Mouse (Mus musculus) hindbrain, embryonic 14.5 days (tissue): ENCODE measurements around the gene Rnf19b. TPM values are rescaled to one million over a fixed set of nuclear protein-coding genes. Genes with fewer than 3 reads are reported as not detected.

ENCODE experiments used
- ATAC-seq: fragments of 200-750 bp; cut with Nextera tagmentation; 2 replicates; pipeline ENCODE4 v1.8.0; 2017; ENCODE audit warnings: moderate number of reproducible peaks, mild to moderate bottlenecking, moderate TSS enrichment, moderate library complexity; ENCODE audit not compliant: low FRiP score
- DNase-seq: peaks from one replicate; pipeline ENCODE4 v3.0.0-alpha.2; 2015; ENCODE audit warnings: low spot score
- H3K27ac ChIP-seq: fragments of 300-500 bp; sonication (generic); 2 replicates; pipeline ENCODE4 v1.5.1; 2014; ENCODE audit warnings: mild to moderate bottlenecking, moderate library complexity
- H3K27me3 ChIP-seq: fragments of 300-500 bp; sonication (generic); 2 replicates; pipeline ENCODE4 v1.6.1; 2014; ENCODE audit warnings: mild to moderate bottlenecking, low read length, mixed read lengths; ENCODE audit not compliant: control insufficient read depth, insufficient read depth
- H3K36me3 ChIP-seq: fragments of 300-500 bp; sonication (generic); replicated peaks from 2 replicates; pipeline ENCODE4 v1.6.1; 2014; ENCODE audit not compliant: control insufficient read depth, insufficient read depth
- H3K4me1 ChIP-seq: fragments of 300-500 bp; sonication (generic); replicated peaks from 2 replicates; pipeline ENCODE4 v1.6.1; 2014; ENCODE audit warnings: antibody characterized with exemption, low read length, mixed read lengths; ENCODE audit not compliant: control insufficient read depth, insufficient read depth
- H3K4me2 ChIP-seq: fragments of 300-500 bp; sonication (generic); replicated peaks from 2 replicates; pipeline ENCODE4 v1.6.1; 2014; ENCODE audit warnings: mild to moderate bottlenecking, moderate library complexity
- H3K4me3 ChIP-seq: fragments of 300-500 bp; sonication (generic); replicated peaks from 2 replicates; pipeline ENCODE4 v1.5.1; 2014; ENCODE audit warnings: mild to moderate bottlenecking, low read length
- H3K9ac ChIP-seq: fragments of 300-500 bp; sonication (generic); 2 replicates; pipeline ENCODE4 v1.6.1; 2014
- H3K9me3 ChIP-seq: fragments of 300-500 bp; sonication (generic); 2 replicates; pipeline ENCODE4 v1.6.1; 2016; ENCODE audit warnings: low read length; ENCODE audit not compliant: control insufficient read depth
- WGBS: fragments of 180-500 bp; shearing (Covaris S2); extraction: QIAGEN DNeasy Blood & Tissue Kit; methylation state at CpG from one replicate; pipeline ENCODE4 v1.1.7; 2014; 5-methylcytosine and 5-hydroxymethylcytosine counted together
- polyA plus RNA-seq: library from polyadenylated mRNA; unstranded; fragments of >200 nt; fragmentation: Nextera tagmentation; extraction: Ambion mirVana; gene quantifications from 2 replicates; pipeline ENCODE4 v1.2.1, GENCODE M21; 2014

The Rnf19b gene
- polyA plus RNA-seq, 1 experiment from 2014 or later = 35.5 TPM

DNA sequence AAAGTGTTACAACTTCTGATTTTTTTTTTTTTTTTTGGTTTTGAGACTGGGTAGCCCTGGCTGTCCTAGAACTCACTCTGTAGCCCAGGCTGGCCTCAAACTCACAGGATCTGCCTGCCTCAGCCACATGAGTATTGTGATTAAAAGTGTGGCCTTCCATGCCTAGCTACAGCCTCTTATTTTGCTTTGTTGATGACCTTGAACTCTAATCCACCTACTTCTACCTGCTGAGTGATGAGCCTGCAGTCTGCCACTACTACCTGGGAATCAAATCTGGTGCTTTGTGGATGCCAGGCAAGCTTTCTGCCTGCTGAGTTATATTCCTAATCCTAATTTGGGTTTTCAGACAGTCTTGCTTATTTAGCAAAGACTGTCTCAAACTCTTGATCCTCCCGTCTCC, 3.4 kb downstream of the Rnf19b start:
- no peak overlapping the region for H3K4me2 ChIP-seq
- 100% methylated on average over 1 of the region's 1 CpGs for WGBS
- H3K36me3 ChIP-seq = no peaks in the 10 kb centered on the region
- DNase-seq (no peak), ATAC-seq (no peak)
- H3K4me3 ChIP-seq = no peak overlapping the region
- peaks cover 25% of the 10 kb centered on the region for H3K4me1 ChIP-seq
- H3K27me3 ChIP-seq = no peaks in the 10 kb centered on the region
- H3K27ac ChIP-seq = no peak overlapping the region
- H3K9ac ChIP-seq = no peak overlapping the region
- H3K9me3 ChIP-seq = no peaks in the 10 kb centered on the region

DNA sequence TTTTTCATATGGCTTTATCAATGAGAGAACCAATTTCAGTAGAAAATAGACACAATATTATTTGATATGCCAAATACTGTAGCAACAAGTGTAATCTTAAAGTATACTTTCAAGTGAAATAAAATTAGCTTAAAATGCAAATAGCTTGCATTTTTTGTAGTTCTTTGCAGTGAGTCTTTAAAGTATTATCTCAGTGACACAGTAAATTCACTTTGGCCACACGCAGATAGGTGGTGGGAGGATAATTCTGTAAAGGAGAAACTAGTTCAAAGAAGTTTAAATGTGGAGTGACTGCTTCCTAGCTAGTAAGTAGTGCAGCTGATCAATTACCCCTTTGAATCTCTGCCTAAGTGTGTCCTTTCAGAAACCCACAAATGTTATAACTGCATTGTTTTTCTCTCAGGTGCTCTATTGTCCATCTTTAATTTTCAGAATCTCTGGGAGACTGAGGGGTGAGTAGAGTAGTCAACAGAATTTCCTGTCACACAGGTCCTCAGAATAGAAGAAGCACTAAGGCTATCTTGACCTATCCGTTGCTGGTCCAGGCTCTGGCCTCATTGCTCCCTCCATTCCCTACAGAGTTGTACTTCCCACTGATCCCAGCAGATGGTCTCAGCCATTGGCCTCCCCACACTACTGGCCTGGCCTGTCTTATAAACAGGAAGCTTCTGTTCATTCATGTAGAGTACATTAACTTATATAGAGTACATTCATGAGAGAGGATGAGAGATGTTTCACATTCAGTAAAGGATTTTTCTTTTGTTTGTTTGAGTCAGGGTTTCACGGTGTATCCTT, 4.4 kb downstream of the Rnf19b start:
- no peak for ATAC-seq
- H3K4me2 ChIP-seq = no peak overlapping the region
- H3K9me3 ChIP-seq = no peaks in the 10 kb centered on the region
- H3K4me3 ChIP-seq = no peak overlapping the region
- 86% methylated on average over 3 of the region's 3 CpGs for WGBS
- no peak for DNase-seq
- no peak overlapping the region for H3K9ac ChIP-seq
- no peaks in the 10 kb centered on the region for H3K36me3 ChIP-seq
- peaks cover 25% of the 10 kb centered on the region for H3K4me1 ChIP-seq
- H3K27ac ChIP-seq = no peak overlapping the region
- H3K27me3 ChIP-seq = no peaks in the 10 kb centered on the region

DNA sequence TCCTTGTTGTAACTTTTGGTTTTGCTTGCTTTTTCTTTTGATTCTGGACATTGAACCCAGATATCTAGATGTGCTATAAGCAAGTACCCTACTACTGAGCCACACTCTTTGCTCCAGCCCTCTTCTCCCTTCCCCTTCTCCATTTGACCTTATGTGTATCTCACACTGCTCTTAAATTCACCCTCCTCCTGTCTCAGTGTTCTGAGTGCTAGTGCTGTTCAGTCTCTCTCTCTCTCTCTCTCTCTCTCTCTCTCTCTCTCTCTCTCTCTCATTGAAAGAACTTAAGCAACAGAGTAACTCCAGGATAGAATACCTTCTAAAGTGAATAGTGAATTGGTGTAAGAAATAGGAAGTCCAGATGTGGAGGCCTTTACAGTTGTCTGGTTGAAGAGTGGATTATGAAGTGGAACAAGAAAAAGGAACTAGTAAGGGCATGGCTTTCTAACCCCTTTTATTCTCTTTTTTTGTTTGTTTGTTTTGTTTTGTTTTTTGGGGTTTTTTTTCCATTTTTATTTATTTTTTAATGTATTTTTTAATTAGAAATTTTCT, 7.7 kb downstream of the Rnf19b start:
- Histone ChIP-seq H3K27ac (no peak overlapping the region), H3K4me2 (no peak overlapping the region), H3K4me1 (peaks cover 9% of the 10 kb centered on the region; the same call in 1 of the 2 replicates), H3K4me3 (no peak overlapping the region), H3K36me3 (no peaks in the 10 kb centered on the region), H3K9me3 (no peaks in the 10 kb centered on the region), H3K9ac (no peak overlapping the region), H3K27me3 (no peaks in the 10 kb centered on the region)
- ATAC-seq = no peak
- DNase-seq = no peak

DNA sequence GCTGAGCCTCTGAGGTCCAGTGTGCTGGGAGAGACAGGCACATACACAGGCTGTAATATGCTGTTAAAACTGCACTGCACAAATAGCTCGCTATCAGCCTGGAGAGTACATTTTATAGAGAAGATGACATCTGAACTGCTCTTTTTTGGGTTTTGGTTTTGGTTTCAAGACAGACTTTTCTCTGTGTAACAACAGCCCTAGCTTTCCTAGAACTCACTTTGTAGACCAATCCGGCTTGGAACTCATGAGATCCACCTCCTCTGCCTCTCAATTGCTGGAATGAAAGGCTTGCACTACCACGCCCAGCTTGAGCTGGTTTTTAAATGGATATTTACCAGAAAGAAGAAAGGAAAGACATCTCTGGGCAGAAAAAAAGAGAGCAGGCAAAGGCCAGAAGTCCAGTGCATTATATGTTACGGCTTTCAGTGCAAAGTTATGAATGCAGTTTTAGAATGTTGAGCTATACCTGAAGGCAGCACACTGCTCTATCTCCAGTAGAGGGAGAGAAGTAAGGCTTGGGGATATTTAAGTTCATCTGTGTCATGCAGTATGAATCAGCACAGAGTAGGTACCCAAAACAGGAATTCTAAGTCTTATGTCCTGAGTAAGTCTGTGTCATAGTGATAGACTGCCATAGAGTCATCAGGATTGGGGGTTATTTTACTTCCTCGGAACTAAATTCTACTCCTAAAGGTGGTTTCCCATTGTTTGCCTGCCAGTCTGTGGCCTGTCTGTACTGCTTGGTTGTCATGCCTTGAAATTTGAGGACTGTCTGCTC, 9.8 kb downstream of the Rnf19b start:
- no peak overlapping the region for H3K27ac ChIP-seq
- ATAC-seq (no peak), DNase-seq (no peak)
- no peak overlapping the region for H3K4me2 ChIP-seq
- no peaks in the 10 kb centered on the region for H3K27me3 ChIP-seq
- no peaks in the 10 kb centered on the region for H3K9me3 ChIP-seq
- WGBS = 89% methylated on average over 5 of the region's 5 CpGs
- H3K36me3 ChIP-seq = peaks cover 6% of the 10 kb centered on the region; the same call in 1 of the 2 replicates
- H3K4me3 ChIP-seq = no peak overlapping the region
- H3K9ac ChIP-seq = no peak overlapping the region
- H3K4me1 ChIP-seq = no peaks in the 10 kb centered on the region

DNA sequence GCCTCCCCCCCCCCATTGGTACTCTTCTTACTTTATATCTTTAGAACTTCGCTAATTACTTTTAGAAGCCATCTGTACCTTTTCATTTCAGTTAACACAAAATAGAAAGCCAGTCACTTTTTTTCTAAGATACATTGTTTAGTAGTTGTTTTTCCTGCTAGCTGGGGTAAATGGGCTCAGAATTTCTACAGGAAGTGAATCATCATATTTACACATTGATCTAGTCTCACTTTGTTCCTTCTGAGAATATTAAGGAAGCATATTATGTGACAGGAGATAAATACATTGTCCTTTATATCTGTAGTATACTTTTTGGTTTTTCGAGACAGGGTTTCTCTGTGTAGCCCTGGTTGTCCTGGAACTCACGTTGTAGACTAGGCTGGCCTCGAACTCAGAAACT, 10.8 kb downstream of the Rnf19b start:
- no peak for ATAC-seq
- peaks cover 16% of the 10 kb centered on the region for H3K36me3 ChIP-seq
- H3K9ac ChIP-seq = no peak overlapping the region
- H3K4me1 ChIP-seq = no peaks in the 10 kb centered on the region
- no peak overlapping the region for H3K27ac ChIP-seq
- no peaks in the 10 kb centered on the region for H3K27me3 ChIP-seq
- no peak overlapping the region for H3K4me2 ChIP-seq
- 98% methylated on average over 4 of the region's 4 CpGs for WGBS
- H3K9me3 ChIP-seq = no peaks in the 10 kb centered on the region
- no peak for DNase-seq
- H3K4me3 ChIP-seq = no peak overlapping the region

DNA sequence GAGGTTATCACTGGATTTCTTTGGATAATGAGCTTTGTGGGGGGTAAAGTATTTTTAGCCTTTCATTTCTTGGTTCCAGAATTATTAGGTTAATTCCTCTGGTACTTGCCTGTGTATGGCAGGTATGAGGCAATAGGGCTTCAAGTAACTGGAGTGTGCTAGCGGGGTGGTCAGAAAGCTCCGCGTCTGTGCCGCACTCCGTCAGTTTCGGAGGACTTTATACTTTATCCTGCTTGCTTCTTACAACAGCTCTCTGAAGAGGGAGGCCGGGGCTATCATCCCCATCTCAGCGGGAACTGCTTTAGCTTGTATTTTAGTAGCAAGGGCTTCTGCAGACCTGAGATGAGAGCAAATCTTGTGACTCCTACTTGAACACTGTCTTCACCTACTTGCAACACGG, 21.1 kb downstream of the Rnf19b start:
- WGBS = 96% methylated on average over 9 of the region's 9 CpGs
- no peak overlapping the region for H3K4me2 ChIP-seq
- 0 out of 2 replicates have a peak, but pooled peaks cover 5% of the 10 kb centered on the region for H3K9me3 ChIP-seq
- no peaks in the 10 kb centered on the region for H3K27me3 ChIP-seq
- peaks cover 96% of the 10 kb centered on the region for H3K36me3 ChIP-seq
- no peaks in the 10 kb centered on the region for H3K4me1 ChIP-seq
- no peak overlapping the region for H3K27ac ChIP-seq
- DNase-seq (no peak), ATAC-seq (no peak)
- no peak overlapping the region for H3K9ac ChIP-seq
- H3K4me3 ChIP-seq = no peak overlapping the region

DNA sequence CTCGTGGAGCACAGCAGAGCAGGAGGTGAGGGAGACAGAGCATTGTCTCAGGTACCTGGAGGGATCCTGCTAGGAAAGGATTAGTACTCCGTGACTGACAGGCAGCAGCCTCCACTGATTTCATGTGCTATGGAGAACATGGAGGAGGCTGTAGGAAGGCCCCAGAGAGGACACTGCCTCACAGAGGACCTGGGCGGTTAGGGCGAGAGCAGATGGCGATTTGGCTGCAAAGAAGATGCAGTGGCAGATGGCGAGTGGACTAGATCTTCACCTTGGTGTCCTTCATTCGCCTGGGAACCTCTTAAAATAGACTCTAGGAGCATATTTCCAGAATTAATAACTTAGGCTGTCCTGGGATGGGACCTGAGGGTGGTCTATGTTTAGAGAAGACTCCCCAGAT, 23.0 kb downstream of the Rnf19b start:
- Histone ChIP-seq H3K27ac (no peak overlapping the region), H3K4me2 (no peak overlapping the region), H3K4me3 (no peak overlapping the region), H3K9me3 (0 out of 2 replicates have a peak, but pooled peaks cover 5% of the 10 kb centered on the region), H3K4me1 (no peaks in the 10 kb centered on the region), H3K36me3 (peaks cover 93% of the 10 kb centered on the region), H3K9ac (no peak overlapping the region), H3K27me3 (no peaks in the 10 kb centered on the region)
- WGBS = 82% methylated on average over 7 of the region's 7 CpGs
- ATAC-seq (no peak), DNase-seq (no peak)

DNA sequence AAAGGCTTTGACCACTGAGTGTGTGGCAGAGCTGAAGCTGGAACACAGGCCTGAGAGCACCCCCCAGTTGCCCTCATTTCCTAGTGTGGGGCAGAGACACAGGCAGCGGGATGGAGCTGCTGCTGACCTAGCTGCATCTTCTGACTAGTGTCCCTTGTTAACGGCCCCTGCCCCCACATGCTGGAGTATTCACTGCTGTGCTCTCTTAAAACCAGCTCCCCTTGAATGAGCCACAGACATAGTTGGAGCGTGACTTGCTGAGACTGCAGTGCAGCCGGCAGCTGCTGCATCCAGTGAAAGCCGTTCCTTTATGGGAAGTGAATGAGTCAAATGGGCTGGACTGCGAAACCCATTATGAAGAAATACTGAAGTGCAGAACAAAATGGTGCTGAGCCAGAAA, 23.4 kb downstream of the Rnf19b start:
- Histone ChIP-seq H3K36me3 (peaks cover 88% of the 10 kb centered on the region), H3K4me3 (no peak overlapping the region), H3K4me2 (no peak overlapping the region), H3K9ac (no peak overlapping the region), H3K9me3 (0 out of 2 replicates have a peak, but pooled peaks cover 5% of the 10 kb centered on the region), H3K27me3 (no peaks in the 10 kb centered on the region), H3K27ac (no peak overlapping the region), H3K4me1 (no peaks in the 10 kb centered on the region)
- WGBS = 66% methylated on average over 6 of the region's 6 CpGs
- DNase-seq (no peak), ATAC-seq (no peak)

DNA sequence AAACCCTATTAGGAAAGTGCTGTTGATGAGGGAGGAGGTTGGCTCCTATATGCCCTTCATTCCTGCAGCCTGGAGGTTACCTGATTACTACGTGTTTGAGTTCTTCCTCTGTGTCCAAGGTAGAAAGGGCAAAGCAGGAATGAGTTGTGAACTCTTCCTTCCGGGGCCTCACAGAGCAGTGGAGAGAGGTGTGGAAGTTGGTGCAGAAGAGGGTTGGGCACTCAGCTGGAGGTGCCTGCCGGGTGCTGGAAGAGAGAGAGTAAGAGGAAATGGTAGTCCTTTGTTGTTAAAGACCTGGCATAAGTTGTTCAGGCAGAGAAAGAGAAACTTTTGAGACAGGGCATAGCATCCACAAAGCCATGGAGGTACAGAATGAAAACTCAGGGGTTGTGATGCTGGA, 23.9 kb downstream of the Rnf19b start:
- ATAC-seq (no peak), DNase-seq (no peak)
- Histone ChIP-seq H3K9ac (no peak overlapping the region), H3K27me3 (no peaks in the 10 kb centered on the region), H3K27ac (no peak overlapping the region), H3K9me3 (0 out of 2 replicates have a peak, but pooled peaks cover 5% of the 10 kb centered on the region), H3K4me1 (no peaks in the 10 kb centered on the region), H3K4me3 (no peak overlapping the region), H3K4me2 (no peak overlapping the region), H3K36me3 (peaks cover 84% of the 10 kb centered on the region)
- 92% methylated on average over 3 of the region's 3 CpGs for WGBS
